Mouse (Mus musculus): Measurements from ENCODE around the gene Lcn2. TPM values are rescaled to one million over a fixed set of nuclear protein-coding genes. Genes with fewer than 3 reads are reported as not detected.

Lcn2 gene
- polyA plus RNA-seq, 1 experiment = 9.4 TPM

DNA sequence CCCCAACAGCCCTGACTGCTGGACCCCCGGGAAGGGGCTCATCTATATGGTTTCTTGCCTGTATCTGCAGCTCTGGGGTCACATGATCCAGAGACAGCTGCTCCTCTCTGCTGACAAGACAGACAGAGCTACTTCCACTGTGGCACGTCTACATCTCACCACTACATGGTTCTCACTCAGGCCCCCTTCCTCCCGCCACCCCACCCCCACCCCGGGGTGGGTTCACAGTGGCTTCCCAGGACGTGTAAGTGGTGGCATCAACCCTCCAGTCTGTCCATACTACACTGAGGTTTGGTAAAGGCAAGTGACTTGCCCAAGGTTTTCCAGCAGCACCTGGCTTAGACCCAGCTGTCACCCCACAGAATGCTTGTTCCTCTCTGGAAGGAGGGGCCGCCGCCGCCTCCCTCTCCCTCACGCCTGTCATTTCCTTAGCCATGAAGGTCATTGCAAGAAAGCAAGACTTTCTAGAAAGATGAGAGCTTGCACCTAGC is 36.5 kb downstream of the Lcn2 start:
- 66% methylated on average over 9 of the region's 9 CpGs for WGBS
- TF ChIP-seq CTCF (conservative IDR thresholded peaks at IDR 0.05; ENCODE audit: insufficient read depth, insufficient read length, low read depth, low read length) = no peak
- TF ChIP-seq POLR2A (IDR thresholded peaks at IDR 0.05; ENCODE audit: low read depth, low read length) = no peak

DNA sequence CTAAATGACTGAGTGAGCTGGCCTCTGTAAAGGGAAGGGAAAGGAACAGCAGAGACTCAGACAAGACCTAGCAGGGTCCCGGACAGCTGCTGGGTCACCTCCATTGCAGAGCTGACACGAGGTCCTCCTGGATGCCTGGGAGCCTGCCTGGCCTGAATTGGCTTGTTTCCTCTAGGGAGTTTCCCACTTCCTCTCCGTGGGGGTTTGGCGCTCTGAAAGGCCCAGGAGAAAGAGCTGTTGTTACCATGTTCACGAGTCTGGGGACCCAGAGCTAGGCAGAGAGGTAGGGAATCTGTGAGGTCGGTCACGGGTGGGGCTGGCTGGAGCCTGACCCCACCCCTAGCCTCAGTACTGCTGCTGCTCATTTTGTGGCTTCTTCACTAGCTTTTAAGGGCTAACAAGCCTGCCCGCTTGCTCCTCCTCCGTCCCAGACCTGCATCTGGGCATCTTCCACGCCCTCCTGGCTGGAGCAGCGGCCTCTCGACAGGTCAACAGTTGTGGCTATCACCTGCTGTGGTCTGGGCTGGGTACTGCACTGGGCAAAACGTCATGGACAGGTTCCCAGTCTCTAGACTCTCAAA is 37.5 kb downstream of the Lcn2 start:
- no peaks in the 10 kb centered on the region; the same call in 1 of the 2 replicates for H3K27me3 ChIP-seq (replicated peaks; ENCODE audit: control insufficient read depth, insufficient read depth, low read length)
- DNase-seq = no peak
- no peak for TF ChIP-seq CTCF (conservative IDR thresholded peaks at IDR 0.05; ENCODE audit: insufficient read depth, insufficient read length, low read depth, low read length)
- no peak for TF ChIP-seq POLR2A (IDR thresholded peaks at IDR 0.05; ENCODE audit: low read depth, low read length)
- no peak overlapping the region for H3K27ac ChIP-seq (ENCODE audit: insufficient read depth, low read depth, low read length)
- H3K4me1 ChIP-seq (ENCODE audit: control insufficient read depth, insufficient read depth, low read length) = peaks cover 3% of the 10 kb centered on the region; the same call in 1 of the 2 replicates
- no peak overlapping the region for H3K4me3 ChIP-seq (ENCODE audit: insufficient read depth, low read depth, low read length)
- 58% methylated on average over 13 of the region's 13 CpGs for WGBS
- H3K36me3 ChIP-seq (ENCODE audit: control insufficient read depth, insufficient read depth, low read length) = no peaks in the 10 kb centered on the region

More for the DNA sequence above, 36.5 kb downstream of the Lcn2 start:
- Histone ChIP-seq H3K4me1 (ENCODE audit: control insufficient read depth, insufficient read depth, low read length) (peaks cover 3% of the 10 kb centered on the region; the same call in 1 of the 2 replicates), H3K36me3 (ENCODE audit: control insufficient read depth, insufficient read depth, low read length) (no peaks in the 10 kb centered on the region), H3K4me3 (ENCODE audit: insufficient read depth, low read depth, low read length) (no peak overlapping the region), H3K27me3 (replicated peaks; ENCODE audit: control insufficient read depth, insufficient read depth, low read length) (no peaks in the 10 kb centered on the region; the same call in 1 of the 2 replicates), H3K27ac (ENCODE audit: insufficient read depth, low read depth, low read length) (no peak overlapping the region)
- no peak for DNase-seq

DNA sequence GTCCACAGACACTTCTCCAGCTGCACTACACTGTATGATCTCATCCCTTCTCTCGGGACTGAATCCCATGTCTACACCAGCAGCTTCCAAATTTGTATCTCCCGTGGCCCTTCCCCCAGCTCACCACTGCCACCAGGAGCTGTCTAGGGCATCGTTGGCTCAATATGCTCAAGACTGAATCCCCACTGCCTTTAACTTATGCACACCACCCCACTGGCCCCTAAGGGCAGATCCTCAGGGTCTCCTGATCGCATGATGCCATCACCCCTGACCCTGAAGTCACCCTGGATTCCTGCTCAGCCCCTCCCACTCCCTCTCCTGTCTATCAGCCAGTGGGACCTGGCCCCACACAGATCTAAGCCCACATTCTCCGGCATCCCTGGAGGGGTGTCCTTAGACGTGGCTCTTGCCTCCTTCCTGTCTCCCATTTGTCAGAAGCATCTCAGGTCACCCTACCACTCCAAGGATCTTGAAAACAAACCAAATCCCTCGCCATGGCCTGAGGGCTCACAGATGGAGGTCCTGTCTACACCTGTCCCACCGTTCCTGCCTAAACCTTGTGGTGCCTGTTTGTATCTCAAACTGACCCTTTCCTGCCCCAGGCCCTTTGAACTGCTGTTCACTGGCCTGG is 38.3 kb downstream of the Lcn2 start:
- H3K4me1 ChIP-seq (ENCODE audit: control insufficient read depth, insufficient read depth, low read length) = peaks cover 3% of the 10 kb centered on the region; the same call in 1 of the 2 replicates
- H3K27me3 ChIP-seq (replicated peaks; ENCODE audit: control insufficient read depth, insufficient read depth, low read length) = no peaks in the 10 kb centered on the region; the same call in 1 of the 2 replicates
- H3K36me3 ChIP-seq (ENCODE audit: control insufficient read depth, insufficient read depth, low read length) = no peaks in the 10 kb centered on the region
- no peak for DNase-seq
- WGBS = 74% methylated on average over 8 of the region's 8 CpGs
- no peak for TF ChIP-seq CTCF (conservative IDR thresholded peaks at IDR 0.05; ENCODE audit: insufficient read depth, insufficient read length, low read depth, low read length)
- TF ChIP-seq POLR2A (IDR thresholded peaks at IDR 0.05; ENCODE audit: low read depth, low read length) = no peak
- H3K4me3 ChIP-seq (ENCODE audit: insufficient read depth, low read depth, low read length) = no peak overlapping the region
- no peak overlapping the region for H3K27ac ChIP-seq (ENCODE audit: insufficient read depth, low read depth, low read length)

DNA sequence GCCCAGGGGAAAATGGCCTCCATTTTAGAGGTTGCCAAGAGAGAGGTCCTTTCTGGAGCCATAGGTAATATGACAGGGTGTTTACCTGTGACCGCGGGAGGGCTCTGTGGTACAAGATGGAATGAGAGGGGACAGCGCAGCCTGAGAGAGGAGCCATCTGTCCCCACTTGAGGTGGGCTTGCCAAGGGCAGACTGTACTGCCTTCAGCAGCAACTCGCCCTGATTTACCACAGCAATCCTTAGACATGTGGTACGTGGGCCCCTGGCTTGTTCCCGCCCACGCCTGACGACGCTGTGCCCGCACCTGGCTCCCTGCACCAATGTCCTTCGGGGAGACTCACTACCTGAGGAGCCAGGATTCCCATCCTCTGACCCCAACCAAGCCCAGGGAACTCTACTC is 39.7 kb downstream of the Lcn2 start:
- no peak overlapping the region for H3K27ac ChIP-seq (ENCODE audit: insufficient read depth, low read depth, low read length)
- TF ChIP-seq CTCF (conservative IDR thresholded peaks at IDR 0.05; ENCODE audit: insufficient read depth, insufficient read length, low read depth, low read length) (no peak), POLR2A (IDR thresholded peaks at IDR 0.05; ENCODE audit: low read depth, low read length) (no peak)
- no peak overlapping the region for H3K4me3 ChIP-seq (ENCODE audit: insufficient read depth, low read depth, low read length)
- 86% methylated on average over 11 of the region's 11 CpGs for WGBS
- H3K4me1 ChIP-seq (ENCODE audit: control insufficient read depth, insufficient read depth, low read length) = peaks cover under 1% of the 10 kb centered on the region; the same call in 1 of the 2 replicates
- no peaks in the 10 kb centered on the region; the same call in 1 of the 2 replicates for H3K27me3 ChIP-seq (replicated peaks; ENCODE audit: control insufficient read depth, insufficient read depth, low read length)
- no peaks in the 10 kb centered on the region for H3K36me3 ChIP-seq (ENCODE audit: control insufficient read depth, insufficient read depth, low read length)
- DNase-seq = no peak

DNA sequence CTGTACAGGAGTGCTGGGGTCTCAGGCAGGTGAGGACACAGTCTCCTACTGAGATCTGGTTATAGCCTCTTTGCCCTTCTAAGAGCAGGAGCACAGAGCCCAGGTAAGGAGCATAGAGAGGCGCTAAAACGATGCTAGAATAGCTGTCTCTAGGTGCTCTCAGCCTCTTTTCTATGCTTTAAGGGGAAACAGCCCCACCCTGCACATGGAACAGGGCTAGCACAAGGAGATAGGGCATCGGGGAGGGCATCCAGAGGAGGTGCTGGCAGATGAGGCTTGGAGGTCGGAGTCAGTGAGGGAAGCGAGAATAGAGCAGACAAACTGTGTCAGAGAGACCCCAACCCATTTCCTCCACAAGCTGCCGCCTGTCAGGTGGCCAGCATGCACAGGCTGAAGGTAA is 41.0 kb downstream of the Lcn2 start:
- H3K27ac ChIP-seq (ENCODE audit: insufficient read depth, low read depth, low read length) = no peak overlapping the region
- H3K36me3 ChIP-seq (ENCODE audit: control insufficient read depth, insufficient read depth, low read length) = no peaks in the 10 kb centered on the region
- no peaks in the 10 kb centered on the region for H3K27me3 ChIP-seq (replicated peaks; ENCODE audit: control insufficient read depth, insufficient read depth, low read length)
- WGBS = 83% methylated on average over 6 of the region's 6 CpGs
- no peak for DNase-seq
- no peak for TF ChIP-seq POLR2A (IDR thresholded peaks at IDR 0.05; ENCODE audit: low read depth, low read length)
- TF ChIP-seq CTCF (conservative IDR thresholded peaks at IDR 0.05; ENCODE audit: insufficient read depth, insufficient read length, low read depth, low read length) = no peak
- H3K4me1 ChIP-seq (ENCODE audit: control insufficient read depth, insufficient read depth, low read length) = no peaks in the 10 kb centered on the region
- no peak overlapping the region for H3K4me3 ChIP-seq (ENCODE audit: insufficient read depth, low read depth, low read length)

DNA sequence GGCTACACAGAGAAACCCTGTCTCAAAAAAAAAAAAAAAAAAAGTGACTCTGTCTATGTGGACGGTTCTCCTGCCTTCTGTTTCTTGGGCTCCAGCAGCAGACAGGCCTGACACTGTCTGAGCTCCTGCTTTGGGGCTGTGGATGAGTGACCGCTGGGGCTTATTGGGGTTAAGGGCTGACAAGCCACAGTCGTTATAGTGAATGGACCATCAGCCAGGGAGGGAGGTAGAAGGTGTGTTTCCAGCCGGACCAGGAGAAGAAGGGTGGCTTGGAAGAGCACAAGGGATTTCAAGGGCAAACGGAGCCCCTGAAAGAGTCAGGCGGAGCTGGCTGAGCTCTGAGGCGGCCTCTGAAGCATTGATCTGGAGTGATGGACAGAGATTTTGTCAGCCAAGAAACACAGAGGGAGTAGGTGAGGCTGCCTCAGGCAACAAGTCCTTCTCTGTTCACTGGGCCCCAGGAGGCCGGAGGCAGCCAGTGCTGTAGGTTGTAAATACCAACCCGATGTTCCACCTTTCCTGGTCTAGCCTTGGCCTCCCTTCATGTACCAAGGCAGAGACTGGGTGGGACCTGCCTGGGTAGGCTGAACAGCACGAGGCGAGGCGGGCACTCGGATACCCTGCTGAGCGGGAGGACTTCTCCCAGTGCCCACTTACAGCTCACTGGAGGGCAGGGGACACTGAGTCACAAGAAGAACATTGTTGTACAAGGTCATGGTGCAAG is 43.3 kb downstream of the Lcn2 start:
- Histone ChIP-seq H3K36me3 (ENCODE audit: control insufficient read depth, insufficient read depth, low read length) (no peaks in the 10 kb centered on the region), H3K4me3 (ENCODE audit: insufficient read depth, low read depth, low read length) (no peak overlapping the region), H3K27me3 (replicated peaks; ENCODE audit: control insufficient read depth, insufficient read depth, low read length) (no peaks in the 10 kb centered on the region), H3K4me1 (ENCODE audit: control insufficient read depth, insufficient read depth, low read length) (no peaks in the 10 kb centered on the region), H3K27ac (ENCODE audit: insufficient read depth, low read depth, low read length) (no peak overlapping the region)
- DNase-seq = no peak
- WGBS = 77% methylated on average over 14 of the region's 14 CpGs
- TF ChIP-seq POLR2A (IDR thresholded peaks at IDR 0.05; ENCODE audit: low read depth, low read length) (no peak), CTCF (conservative IDR thresholded peaks at IDR 0.05; ENCODE audit: insufficient read depth, insufficient read length, low read depth, low read length) (no peak)

DNA sequence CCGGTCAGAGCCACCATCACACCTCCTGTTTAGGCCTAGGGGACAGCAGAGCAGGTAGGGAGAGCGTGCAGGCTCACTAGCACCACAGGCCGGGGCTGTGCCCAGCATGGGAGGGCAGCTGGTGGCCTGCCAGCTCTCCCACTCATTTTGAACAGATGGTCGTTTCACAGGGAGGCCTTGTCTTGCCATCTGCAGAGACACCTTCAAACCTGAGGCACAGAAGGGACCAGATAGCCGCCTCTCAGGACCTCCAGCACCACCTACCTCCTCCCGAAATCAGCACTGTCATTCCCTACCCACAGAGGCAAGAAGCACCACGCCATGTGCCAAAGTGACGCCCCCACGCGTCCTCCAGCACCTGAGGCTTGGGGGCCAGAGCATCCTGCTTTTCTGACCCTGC is 44.0 kb downstream of the Lcn2 start:
- Histone ChIP-seq H3K4me3 (ENCODE audit: insufficient read depth, low read depth, low read length) (no peak overlapping the region), H3K36me3 (ENCODE audit: control insufficient read depth, insufficient read depth, low read length) (no peaks in the 10 kb centered on the region), H3K27me3 (replicated peaks; ENCODE audit: control insufficient read depth, insufficient read depth, low read length) (no peaks in the 10 kb centered on the region), H3K27ac (ENCODE audit: insufficient read depth, low read depth, low read length) (no peak overlapping the region), H3K4me1 (ENCODE audit: control insufficient read depth, insufficient read depth, low read length) (no peaks in the 10 kb centered on the region)
- TF ChIP-seq POLR2A (IDR thresholded peaks at IDR 0.05; ENCODE audit: low read depth, low read length) (no peak), CTCF (conservative IDR thresholded peaks at IDR 0.05; ENCODE audit: insufficient read depth, insufficient read length, low read depth, low read length) (no peak)
- DNase-seq = no peak
- WGBS = 87% methylated on average over 10 of the region's 10 CpGs
